Mouse (Mus musculus): ENCODE measurements around the gene Sept12.

DNA sequence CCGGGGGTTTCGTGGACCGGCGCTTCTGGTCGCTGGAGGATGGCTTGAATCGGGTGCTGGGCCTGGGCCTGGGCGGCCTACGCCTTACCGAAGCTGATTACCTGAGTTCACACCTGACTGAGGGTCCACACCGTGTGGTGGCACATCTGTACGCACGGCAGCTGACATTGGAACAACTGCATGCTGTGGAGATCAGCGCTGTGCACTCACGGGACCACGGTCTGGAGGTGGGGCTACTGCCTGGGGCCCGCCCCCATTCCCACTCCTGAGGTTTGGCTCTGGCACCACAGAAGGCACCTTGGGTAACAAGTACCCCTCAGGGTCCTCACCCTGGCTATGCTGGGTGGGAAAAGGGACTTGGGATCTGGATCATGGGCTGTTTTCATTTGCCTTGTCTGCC lies 58.2 kb downstream of the Sept12 start:
- TF ChIP-seq GATA1 (IDR thresholded peaks at IDR 0.05; ENCODE audit: borderline replicate concordance, low read length) (no peak), FLI1 (IDR thresholded peaks at IDR 0.05; ENCODE audit: low read length) (no peak)

Measured in megakaryocyte, embryonic 14.5 days (primary cell).